In genomic region chr15:4400096-4400495, GRCm38 (mm10) we compare ENCODE assay signal across 20 mouse cellular contexts. TPM values are rescaled to one million over a fixed set of nuclear protein-coding genes. Genes with fewer than 3 reads are reported as not detected.
"Had no signal": no experiment of that assay in that cellular context is flagged by ENCODE, and none has a peak within 500 bp of the region (broad histone marks: within the 10 kb centered on the region; RNA-seq: fewer than 3 reads in every experiment).

No protein-coding gene starts in this region.

- H3K27ac ChIP-seq: kidney, postnatal 0 days; limb, embryonic 13.5 days; liver, embryonic 14.5 days; midbrain, embryonic 10.5 days; midbrain, embryonic 15.5 days; neural tube, embryonic 13.5 days had no signal

- H3K4me3 ChIP-seq: limb, embryonic 13.5 days; midbrain, embryonic 10.5 days; midbrain, embryonic 15.5 days; neural tube, embryonic 13.5 days had no signal

- DNase-seq: kidney, adult 9 months; kidney, postnatal 36 days; layer of hippocampus, adult 9-11 months; layer of hippocampus, postnatal 36 days; left cerebral cortex, postnatal 4 days; lung, adult 18-20 months; lung, postnatal 36 days; retina, postnatal 1 day; right cerebral cortex, postnatal 4 days; spleen, adult 18-20 months; thymus, postnatal 36 days had no signal

- H3K4me2 ChIP-seq: limb, embryonic 13.5 days; midbrain, embryonic 15.5 days; neural tube, embryonic 13.5 days had no signal

- H3K36me3 ChIP-seq: limb, embryonic 13.5 days; midbrain, embryonic 10.5 days; neural tube, embryonic 13.5 days had no signal

- ATAC-seq: midbrain, embryonic 15.5 days had no signal

- H3K9me3 ChIP-seq: limb, embryonic 13.5 days; midbrain, embryonic 15.5 days; neural tube, embryonic 13.5 days had no signal

- H3K27me3 ChIP-seq: limb, embryonic 13.5 days; midbrain, embryonic 15.5 days; neural tube, embryonic 13.5 days had no signal

- H3K9ac ChIP-seq: limb, embryonic 13.5 days; liver, embryonic 14.5 days; midbrain, embryonic 15.5 days; neural tube, embryonic 13.5 days had no signal

- H3K4me1 ChIP-seq: limb, embryonic 13.5 days; midbrain, embryonic 15.5 days; neural tube, embryonic 13.5 days had no signal

RNA-seq across cellular contexts. Expression of gene Plcxd3, which starts 24.8 kb away (rescaled TPM):
- total RNA-seq: megakaryocyte progenitor cell, adult 5-6 weeks had no signal
- polyA plus RNA-seq: liver, adult 2 months; thymus, postnatal 0 days had no signal
